In genomic region chr6:38007459-38007858, GRCm38 (mm10) we compare ENCODE assay signal across 9 mouse cellular contexts. TPM values are rescaled to one million over a fixed set of nuclear protein-coding genes. Genes with fewer than 3 reads are reported as not detected.
DNase-seq lines count a peak whose midpoint lies in the region; ATAC-seq and TF ChIP-seq lines count a peak whose summit lies in the region.
"Had no signal": no experiment of that assay in that cellular context is flagged by ENCODE, and none has a peak within 500 bp of the region (broad histone marks: within the 10 kb centered on the region; RNA-seq: fewer than 3 reads in every experiment).

No protein-coding gene starts in this region.

- DNase-seq in kidney, adult 18-20 months = peak; percentile 43
- DNase-seq in kidney, adult 11 months = no peak
- peak; percentile 87 for DNase-seq in brain, embryonic 14.5 days (ENCODE audit: low read depth)
- peak; percentile 59 to 74 for DNase-seq in layer of hippocampus, postnatal 14 days (ENCODE audit: low spot score in 2 of 2)
- DNase-seq in midbrain, embryonic 10.5 days (ENCODE audit: low spot score) = peak; percentile 50

- TF ChIP-seq CTCF in brain, embryonic 14.5 days (IDR thresholded peaks at IDR 0.05; ENCODE audit: borderline replicate concordance, extremely low read depth, insufficient read depth, insufficient read length) = peak; percentile 66; the same call in 1 of the 2 replicates
- TF ChIP-seq CTCF in embryonic fibroblast, embryonic 13.5 days (IDR thresholded peaks at IDR 0.05; ENCODE audit: borderline replicate concordance, insufficient read depth, low read length) = peak; percentile 64; the same call in 1 of the 2 replicates
- peak; percentile 51; the same call in 1 of the 2 replicates for TF ChIP-seq CTCF in small intestine, adult 2 months (IDR thresholded peaks at IDR 0.05; ENCODE audit: extremely low read depth, insufficient read length, insufficient replicate concordance, low read depth, low read length)

- 13% methylated on average over 6 of the region's 6 CpGs for WGBS in midbrain, embryonic 10.5 days
- 15% methylated on average over 6 of the region's 6 CpGs for WGBS in small intestine, adult 2 months

- TF ChIP-seq POLR2A in brain, embryonic 14.5 days (IDR thresholded peaks at IDR 0.05; ENCODE audit: borderline replicate concordance, extremely low read depth, insufficient read depth, insufficient read length, poor library complexity, severe bottlenecking) = no peak
- TF ChIP-seq POLR2A in embryonic fibroblast, embryonic 13.5 days (IDR thresholded peaks at IDR 0.05; ENCODE audit: low read depth, low read length) = no peak
- no peak for TF ChIP-seq POLR2A in small intestine, adult 2 months (IDR thresholded peaks at IDR 0.05; ENCODE audit: low read depth, low read length)

- H3K27ac ChIP-seq in embryonic fibroblast, embryonic 13.5 days (ENCODE audit: insufficient read depth, low read length) = no peak overlapping the region
- H3K27ac ChIP-seq in midbrain, embryonic 10.5 days (replicated peaks) = no peak overlapping the region
- H3K27ac ChIP-seq in small intestine, adult 2 months (ENCODE audit: insufficient read depth, low read depth, low read length) = no peak overlapping the region
- H3K27ac ChIP-seq: embryonic facial prominence, embryonic 13.5 days had no signal

- H3K36me3 ChIP-seq in midbrain, embryonic 10.5 days = no peaks in the 10 kb centered on the region
- H3K36me3 ChIP-seq in small intestine, adult 2 months (ENCODE audit: control insufficient read depth, insufficient read depth, low read length) = no peaks in the 10 kb centered on the region
- H3K36me3 ChIP-seq: embryonic facial prominence, embryonic 13.5 days had no signal

- H3K9me3 ChIP-seq in midbrain, embryonic 10.5 days (replicated peaks) = no peaks in the 10 kb centered on the region
- H3K9me3 ChIP-seq: embryonic facial prominence, embryonic 13.5 days had no signal

- no peaks in the 10 kb centered on the region for H3K27me3 ChIP-seq in midbrain, embryonic 10.5 days (ENCODE audit: low read depth, poor library complexity, severe bottlenecking)
- H3K27me3 ChIP-seq in small intestine, adult 2 months (ENCODE audit: control insufficient read depth, insufficient read depth, low read length) = no peaks in the 10 kb centered on the region
- H3K27me3 ChIP-seq: embryonic facial prominence, embryonic 13.5 days had no signal

- H3K4me3 ChIP-seq in embryonic fibroblast, embryonic 13.5 days (ENCODE audit: insufficient read depth, low read length) = no peak overlapping the region
- no peak overlapping the region for H3K4me3 ChIP-seq in midbrain, embryonic 10.5 days
- H3K4me3 ChIP-seq in small intestine, adult 2 months (ENCODE audit: low read depth, low read length) = no peak overlapping the region
- H3K4me3 ChIP-seq: embryonic facial prominence, embryonic 13.5 days had no signal

- ATAC-seq in hematopoietic stem cell, adult 5-6 weeks (replicated peaks in 1 of 2; ENCODE audit: insufficient read depth in 1 of 2, low FRiP score in 2 of 2, low TSS enrichment in 1 of 2, low read depth in 1 of 2, poor library complexity in 2 of 2, severe bottlenecking in 2 of 2) = peak; percentile 46 to 62; a peak in 3 of 4 replicates

- H3K4me1 ChIP-seq in embryonic fibroblast, embryonic 13.5 days (ENCODE audit: control insufficient read depth, insufficient read depth, low read length) = no peaks in the 10 kb centered on the region
- peaks cover 2% of the 10 kb centered on the region; the same call in 1 of the 2 replicates for H3K4me1 ChIP-seq in midbrain, embryonic 10.5 days
- H3K4me1 ChIP-seq in small intestine, adult 2 months (ENCODE audit: control insufficient read depth, insufficient read depth, insufficient read length, low read length) = no peaks in the 10 kb centered on the region
- H3K4me1 ChIP-seq: embryonic facial prominence, embryonic 13.5 days had no signal

RNA-seq across cellular contexts. Expression of gene Svopl, which starts 39.3 kb away (rescaled TPM):
- polyA plus RNA-seq in brain, embryonic 14.5 days (2012; rRNA removed) = 0.26 and 0.78 TPM in 2 replicates
- not detected in 2 replicates for polyA plus RNA-seq in embryonic fibroblast, embryonic 13.5 days (2011; ENCODE audit: insufficient read length, low read depth, missing spikeins)
- total RNA-seq in hematopoietic stem cell, adult 5-6 weeks (2017) = not detected in 2 replicates
- total RNA-seq in layer of hippocampus, postnatal 14 days (2021) = under 1 TPM; 0.21 to 0.48 TPM
- 0.91 and 1.3 TPM in 2 replicates for polyA plus RNA-seq in midbrain, embryonic 10.5 days (2016; fragmentation: Nextera tagmentation; extraction: Ambion mirVana)
- 0.13 and 0.25 TPM in 2 replicates for polyA plus RNA-seq in small intestine, adult 2 months (2012; rRNA removed)
